Mouse (Mus musculus): ENCODE measurements around the gene Ctnna2. TPM values are rescaled to one million over a fixed set of nuclear protein-coding genes. Genes with fewer than 3 reads are reported as not detected.
A peak's percentile ranks its signal among the peaks of the same experiment; 100 is the strongest.

Gene Ctnna2
- total RNA-seq (2014; rRNA removed; ENCODE audit: low replicate concordance) (0.23 TPM in 1 of 2 replicates, not detected in the other), polyA plus RNA-seq (2015; fragmentation: Nextera tagmentation; extraction: Ambion mirVana) (0.22 and 0.23 TPM in 2 replicates)

DNA sequence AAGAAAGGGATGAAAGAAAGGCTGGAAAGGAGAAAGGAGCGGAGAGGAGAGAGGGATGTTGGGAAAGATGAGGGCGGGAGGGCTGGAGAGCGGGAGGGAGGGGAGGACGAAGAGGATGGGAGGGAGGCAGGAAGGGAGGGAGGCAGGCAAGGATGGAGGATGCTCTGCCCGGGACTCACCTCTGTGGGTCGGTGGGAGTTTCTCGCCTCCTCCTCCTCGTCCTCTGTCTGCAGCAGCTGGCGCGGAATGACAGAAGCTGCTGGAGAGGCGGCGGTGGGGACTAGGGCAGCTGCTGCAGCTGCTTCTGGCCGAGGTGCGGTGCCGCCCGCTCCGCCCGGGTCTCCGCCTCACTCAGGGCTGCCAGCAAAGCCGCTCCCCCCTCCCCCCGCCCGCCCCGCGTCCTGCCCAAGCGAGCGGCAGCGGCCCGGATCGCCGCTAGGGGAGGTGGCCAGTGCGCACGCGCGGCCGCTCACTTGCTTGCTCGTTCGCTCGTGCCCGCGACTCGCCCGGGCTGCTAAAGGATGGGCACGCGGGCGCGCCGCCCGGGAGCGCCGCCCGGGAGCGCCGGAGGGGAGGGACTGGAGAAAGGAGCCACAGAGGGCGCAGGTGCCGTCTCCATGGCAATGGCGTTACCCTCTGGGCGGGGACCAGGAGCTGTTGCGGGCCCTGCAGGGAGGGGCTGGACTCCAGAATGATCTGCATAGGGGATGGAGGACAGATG, at the start of gene Ctnna2:
TSS of gene Ctnna2 (minus strand) at position 459 of the 721 bp plus-strand sequence.
- no peak for TF ChIP-seq EP300 (IDR thresholded peaks at IDR 0.05; ENCODE audit: low read depth)
- TF ChIP-seq CTCF (IDR thresholded peaks at IDR 0.05; ENCODE audit: low read depth), result no peak

DNA sequence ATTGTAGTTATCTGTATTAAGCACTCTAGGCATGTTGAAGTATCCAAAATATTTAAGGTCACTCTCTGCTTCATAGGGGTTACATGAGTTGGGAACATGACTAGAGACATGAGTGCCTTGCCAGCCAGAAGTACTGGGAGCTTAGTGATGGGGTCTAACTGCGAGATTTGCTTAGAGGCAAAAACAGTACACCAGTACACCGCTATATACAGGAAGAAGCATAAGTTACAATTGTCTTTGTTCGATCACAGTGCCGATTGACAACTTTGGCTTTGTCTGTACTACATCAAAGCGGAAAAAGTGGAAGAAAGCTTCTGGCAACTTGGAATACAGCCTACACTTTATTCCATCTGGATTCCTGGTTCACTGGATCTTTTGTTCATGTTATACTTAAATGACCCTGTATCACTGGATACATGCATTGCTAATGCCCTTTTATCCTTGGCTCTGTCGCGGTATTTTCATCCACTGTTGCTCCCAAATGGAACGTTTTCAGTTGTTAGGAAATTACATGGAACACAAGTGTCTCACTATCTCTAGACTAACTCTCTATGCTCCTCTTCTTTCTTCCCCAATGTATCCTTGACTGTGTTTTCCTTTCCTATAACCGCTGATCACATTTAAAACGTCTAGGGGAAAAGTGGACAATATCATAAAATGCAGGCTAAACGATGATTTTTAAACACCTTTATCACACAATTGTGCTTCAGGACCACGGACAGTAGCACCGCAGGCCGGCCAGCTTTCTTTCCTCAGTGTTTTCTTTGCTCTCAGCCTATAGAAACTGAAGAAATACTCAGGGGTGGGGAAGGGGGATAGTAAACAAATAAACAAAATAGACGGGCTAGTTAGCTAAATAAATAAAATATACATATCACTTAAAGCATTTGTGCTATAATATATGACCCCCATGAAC, 896 bp upstream of the Ctnna2 start:
- H3K9me3 ChIP-seq (replicated peaks; ENCODE audit: control insufficient read depth, low read length), result no peaks in the 10 kb centered on the region
- TF ChIP-seq EP300 (IDR thresholded peaks at IDR 0.05; ENCODE audit: low read depth) (no peak), CTCF (IDR thresholded peaks at IDR 0.05; ENCODE audit: low read depth) (no peak)
- H3K27me3 ChIP-seq (ENCODE audit: control insufficient read depth, insufficient read depth, low read length), result 0 out of 2 replicates have a peak, but pooled peaks cover 5% of the 10 kb centered on the region
- no peak overlapping the region for H3K4me3 ChIP-seq (ENCODE audit: low read depth, low read length)
- H3K27ac ChIP-seq (ENCODE audit: low read depth), result no peak overlapping the region
- ATAC-seq (ENCODE audit: insufficient read depth, low read depth) (no peak), DNase-seq (ENCODE audit: low spot score) (no peak)
- no peak overlapping the region for H3K9ac ChIP-seq (replicated peaks; ENCODE audit: low read depth, low read length)
- 15% methylated on average over 15 of the region's 15 CpGs for WGBS
- H3K36me3 ChIP-seq (replicated peaks; ENCODE audit: control insufficient read depth, insufficient read depth, low read length), result no peaks in the 10 kb centered on the region
- H3K4me1 ChIP-seq (ENCODE audit: control insufficient read depth, insufficient read depth), result no peaks in the 10 kb centered on the region
- peak overlapping the region; percentile 85; the same call in 1 of the 2 replicates for H3K4me2 ChIP-seq (ENCODE audit: low read depth, low read length)

More for the DNA sequence above, at the start of gene Ctnna2:
- Histone ChIP-seq H3K27me3 (ENCODE audit: control insufficient read depth, insufficient read depth, low read length) (0 out of 2 replicates have a peak, but pooled peaks cover 5% of the 10 kb centered on the region), H3K36me3 (replicated peaks; ENCODE audit: control insufficient read depth, insufficient read depth, low read length) (no peaks in the 10 kb centered on the region), H3K4me1 (ENCODE audit: control insufficient read depth, insufficient read depth) (no peaks in the 10 kb centered on the region), H3K9ac (replicated peaks; ENCODE audit: low read depth, low read length) (no peak within 1 kb of the TSS), H3K4me2 (ENCODE audit: low read depth, low read length) (peak within 1 kb of the TSS; percentile 85), H3K9me3 (replicated peaks; ENCODE audit: control insufficient read depth, low read length) (no peaks in the 10 kb centered on the region), H3K4me3 (ENCODE audit: low read depth, low read length) (peak within 1 kb of the TSS; percentile 45), H3K27ac (ENCODE audit: low read depth) (no peak within 1 kb of the TSS)
- DNase-seq (ENCODE audit: low spot score), result peak; percentile 13
- WGBS, result under 1% methylated on average over 28 of the region's 58 CpGs
- peak; percentile 41 for ATAC-seq (ENCODE audit: insufficient read depth, low read depth)

DNA sequence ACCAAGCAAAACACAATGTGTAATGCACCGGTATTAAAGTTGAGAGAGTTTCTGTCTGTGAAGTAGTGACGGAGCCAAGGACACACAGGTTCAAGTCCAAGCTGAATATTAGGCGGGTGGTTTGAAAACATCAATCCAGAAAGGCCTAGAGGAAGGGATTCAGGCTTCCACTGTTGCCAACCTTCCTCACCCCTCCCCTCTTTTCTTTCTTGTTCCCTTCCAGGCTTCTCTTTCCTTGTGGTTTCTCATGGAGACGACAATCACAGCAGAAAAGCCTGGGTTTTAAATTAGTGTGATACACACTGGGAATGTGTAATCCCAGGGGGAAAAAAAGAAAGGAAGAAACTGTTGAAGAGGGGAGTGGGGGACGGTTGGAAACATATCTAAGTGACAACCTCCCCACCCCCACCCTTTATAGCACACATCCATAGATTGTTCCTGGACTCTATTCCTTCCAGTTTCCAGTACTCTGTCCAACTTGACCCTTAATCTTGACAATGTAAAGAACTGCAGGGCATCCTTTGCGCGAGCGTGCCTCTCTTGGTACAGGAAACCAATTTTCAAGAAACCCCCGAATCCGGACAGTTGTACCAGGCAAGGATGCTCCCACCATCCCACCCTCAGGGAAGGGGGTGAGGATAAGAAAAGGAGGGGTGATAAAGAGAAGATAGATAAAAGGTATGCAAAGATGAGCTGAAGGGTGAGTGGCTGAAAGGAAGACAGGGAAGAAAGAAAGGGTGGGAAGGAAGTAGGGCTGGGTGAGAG, 841 bp downstream of the Ctnna2 start:
- H3K4me3 ChIP-seq (ENCODE audit: low read depth, low read length), result peak overlapping the region; percentile 45; the same call in 1 of the 2 replicates
- no peak overlapping the region for H3K9ac ChIP-seq (replicated peaks; ENCODE audit: low read depth, low read length)
- H3K9me3 ChIP-seq (replicated peaks; ENCODE audit: control insufficient read depth, low read length), result no peaks in the 10 kb centered on the region
- DNase-seq (ENCODE audit: low spot score) (no peak), ATAC-seq (ENCODE audit: insufficient read depth, low read depth) (no peak)
- no peaks in the 10 kb centered on the region for H3K4me1 ChIP-seq (ENCODE audit: control insufficient read depth, insufficient read depth)
- peak overlapping the region; percentile 85 for H3K4me2 ChIP-seq (ENCODE audit: low read depth, low read length)
- H3K27ac ChIP-seq (ENCODE audit: low read depth), result no peak overlapping the region
- 19% methylated on average over 10 of the region's 10 CpGs for WGBS
- H3K27me3 ChIP-seq (ENCODE audit: control insufficient read depth, insufficient read depth, low read length), result 0 out of 2 replicates have a peak, but pooled peaks cover 5% of the 10 kb centered on the region
- TF ChIP-seq CTCF (IDR thresholded peaks at IDR 0.05; ENCODE audit: low read depth), result no peak
- no peak for TF ChIP-seq EP300 (IDR thresholded peaks at IDR 0.05; ENCODE audit: low read depth)
- H3K36me3 ChIP-seq (replicated peaks; ENCODE audit: control insufficient read depth, insufficient read depth, low read length), result no peaks in the 10 kb centered on the region

DNA sequence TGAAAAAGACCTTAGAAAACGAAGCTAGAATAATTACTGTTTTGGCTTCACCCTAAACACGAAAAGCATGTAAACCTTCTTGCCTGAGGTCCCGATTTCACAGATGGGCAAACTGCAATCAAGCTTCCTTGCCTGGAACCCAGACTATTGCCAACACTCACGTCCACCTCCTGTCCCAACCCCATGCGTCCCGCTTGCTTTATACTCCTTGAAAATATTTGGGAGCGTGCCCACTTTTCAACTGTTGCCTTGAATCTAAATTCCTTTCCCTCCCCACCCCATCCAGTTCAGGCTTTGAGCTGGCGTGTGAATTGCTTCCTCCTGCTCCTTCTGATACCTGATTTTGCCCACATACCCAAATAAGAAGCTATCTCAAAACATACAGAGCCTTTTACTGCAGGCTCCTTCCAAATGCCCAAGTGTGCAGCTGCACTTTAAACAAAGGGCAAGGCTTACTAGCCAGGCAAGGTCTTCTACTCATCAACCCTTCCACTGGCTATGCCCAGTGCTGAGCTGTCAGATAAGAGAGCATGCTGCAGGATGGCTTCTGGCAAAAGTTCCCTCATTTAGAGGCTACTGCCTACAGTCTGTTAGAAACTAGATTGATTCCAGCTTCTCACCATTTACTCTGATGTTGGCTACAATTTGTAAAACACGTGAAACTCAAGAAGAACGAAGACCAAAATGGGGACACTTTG, 8.8 kb downstream of the Ctnna2 start:
- DNase-seq (ENCODE audit: low spot score) (no peak), ATAC-seq (ENCODE audit: insufficient read depth, low read depth) (no peak)
- H3K9me3 ChIP-seq (replicated peaks; ENCODE audit: control insufficient read depth, low read length), result no peaks in the 10 kb centered on the region
- H3K4me2 ChIP-seq (ENCODE audit: low read depth, low read length), result no peak overlapping the region
- no peaks in the 10 kb centered on the region for H3K27me3 ChIP-seq (ENCODE audit: control insufficient read depth, insufficient read depth, low read length)
- H3K36me3 ChIP-seq (replicated peaks; ENCODE audit: control insufficient read depth, insufficient read depth, low read length), result no peaks in the 10 kb centered on the region
- no peaks in the 10 kb centered on the region for H3K4me1 ChIP-seq (ENCODE audit: control insufficient read depth, insufficient read depth)
- H3K9ac ChIP-seq (replicated peaks; ENCODE audit: low read depth, low read length), result no peak overlapping the region
- 58% methylated on average over 10 of the region's 10 CpGs for WGBS
- TF ChIP-seq EP300 (IDR thresholded peaks at IDR 0.05; ENCODE audit: low read depth), result no peak
- no peak for TF ChIP-seq CTCF (IDR thresholded peaks at IDR 0.05; ENCODE audit: low read depth)
- H3K27ac ChIP-seq (ENCODE audit: low read depth), result no peak overlapping the region
- H3K4me3 ChIP-seq (ENCODE audit: low read depth, low read length), result no peak overlapping the region
